Mouse (Mus musculus): ENCODE data around the gene Dad1.

- no peak for TF ChIP-seq ZNF384 (IDR thresholded peaks at IDR 0.05; ENCODE audit: low read depth, low read length)
- TF ChIP-seq ZC3H11A (IDR thresholded peaks at IDR 0.05; ENCODE audit: borderline replicate concordance, low read depth, low read length) = no peak
- no peak for TF ChIP-seq HCFC1 (IDR thresholded peaks at IDR 0.05; ENCODE audit: borderline replicate concordance, insufficient read depth, low read length)
- no peak for TF ChIP-seq CHD2 (IDR thresholded peaks at IDR 0.05; ENCODE audit: low read depth, low read length)
- no peak for TF ChIP-seq MAFK (IDR thresholded peaks at IDR 0.05; ENCODE audit: insufficient read depth, low read depth, low read length)
Observed at GRCm38 (mm10) chr14:54234231-54235040, 19.5 kb downstream of the Dad1 start.

All from ES-E14 (cell line).